Mouse (Mus musculus) MEL-GATA-1-ER (cell line): ENCODE results near the gene Pde8a.

Source experiments
- DNase-seq: peaks from one replicate; pipeline ENCODE4 v3.0.0-alpha.2; 2012; ENCODE audit warnings: low read depth; ENCODE audit errors: extremely low read depth

Pde8a gene

GRCm38 (mm10) chr7:81379363-81379762 is 166.0 kb downstream of the Pde8a start:
- DNase-seq: no peak
